Mouse (Mus musculus) lung, embryonic 14.5 days (tissue): ENCODE measurements at regions not wholly inside any gene's neighbourhood (a gene's known extent, or its start where the extent isn't known, plus 50 kb on each side); places are given as distances from the start of the nearest gene placed in this dataset.

Experiments
- ATAC-seq: fragments of 200-750 bp; cut with Nextera tagmentation; 2 replicates; pipeline ENCODE4 v1.8.0; 2017; ENCODE audit warnings: mild to moderate bottlenecking, moderate TSS enrichment, moderate library complexity; ENCODE audit not compliant: insufficient read depth
- DNase-seq: peaks from one replicate; pipeline ENCODE4 v3.0.0-alpha.2; 2015
- H3K27ac ChIP-seq: fragments of 300-500 bp; sonication (generic); 2 replicates; pipeline ENCODE4 v1.5.1; 2014; ENCODE audit warnings: low read depth, mild to moderate bottlenecking, moderate library complexity
- H3K27me3 ChIP-seq: fragments of 300-500 bp; sonication (generic); 2 replicates; pipeline ENCODE4 v1.6.1; 2014; ENCODE audit warnings: low read length, control low read depth; ENCODE audit not compliant: insufficient read depth
- H3K36me3 ChIP-seq: fragments of 300-500 bp; sonication (generic); 2 replicates; pipeline ENCODE4 v1.6.1; 2014; ENCODE audit warnings: control low read depth; ENCODE audit not compliant: insufficient read depth
- H3K4me1 ChIP-seq: fragments of 300-500 bp; sonication (generic); 2 replicates; pipeline ENCODE4 v1.6.1; 2014; ENCODE audit warnings: antibody characterized with exemption, control low read depth; ENCODE audit not compliant: insufficient read depth
- H3K4me2 ChIP-seq: fragments of 300-500 bp; sonication (generic); 2 replicates; pipeline ENCODE4 v1.6.1; 2014; ENCODE audit warnings: mild to moderate bottlenecking
- H3K4me3 ChIP-seq: fragments of 300-500 bp; sonication (generic); 2 replicates; pipeline ENCODE4 v1.5.1; 2014; ENCODE audit warnings: low read depth, low read length
- H3K9ac ChIP-seq: fragments of 300-500 bp; sonication (generic); 2 replicates; pipeline ENCODE4 v1.6.1; 2014
- H3K9me3 ChIP-seq: fragments of 300-500 bp; sonication (generic); 2 replicates; pipeline ENCODE4 v1.6.1; 2016; ENCODE audit warnings: low read depth, low read length, control low read depth
- CTCF ChIP-seq: IDR thresholded peaks from 2 replicates; pipeline ENCODE4 v1.5.1; 2016; ENCODE audit warnings: antibody characterized with exemption, low read depth
- WGBS: fragments of 180-500 bp; shearing (Covaris S2); extraction: QIAGEN DNeasy Blood & Tissue Kit; methylation state at CpG from one replicate; pipeline ENCODE4 v1.1.7; 2014; 5-methylcytosine and 5-hydroxymethylcytosine counted together

GRCm38 (mm10) chr13:72283701-72284100 is 320.2 kb upstream of the Irx1 start:
- Histone ChIP-seq H3K4me2 (no peak overlapping the region), H3K27me3 (no peaks in the 10 kb centered on the region), H3K4me3 (no peak overlapping the region), H3K36me3 (no peaks in the 10 kb centered on the region), H3K27ac (no peak overlapping the region), H3K9me3 (no peaks in the 10 kb centered on the region), H3K4me1 (no peaks in the 10 kb centered on the region), H3K9ac (no peak overlapping the region)
- ATAC-seq, result no peak
- TF ChIP-seq CTCF, result no peak
- WGBS, result 23% methylated on average over 1 of the region's 1 CpGs
- no peak for DNase-seq

- ATAC-seq (no peak), DNase-seq (no peak)
- WGBS, result 87% methylated on average over 4 of the region's 4 CpGs
Measured at GRCm38 (mm10) chr13:72286301-72286700, 322.8 kb upstream of the Irx1 start.

GRCm38 (mm10) chr13:72288381-72289092 is 325.0 kb upstream of the Irx1 start:
- no peaks in the 10 kb centered on the region for H3K36me3 ChIP-seq
- DNase-seq (no peak), ATAC-seq (no peak)
- 0 out of 2 replicates have a peak, but pooled peaks cover 2% of the 10 kb centered on the region for H3K27me3 ChIP-seq
- H3K4me3 ChIP-seq, result no peak overlapping the region
- H3K4me2 ChIP-seq, result no peak overlapping the region
- H3K27ac ChIP-seq, result no peak overlapping the region
- no peak for TF ChIP-seq CTCF
- H3K9ac ChIP-seq, result no peak overlapping the region
- WGBS, result 38% methylated on average over 13 of the region's 13 CpGs
- H3K4me1 ChIP-seq, result no peaks in the 10 kb centered on the region
- no peaks in the 10 kb centered on the region for H3K9me3 ChIP-seq

More at GRCm38 (mm10) chr13:72286301-72286700, 322.8 kb upstream of the Irx1 start:
- no peak overlapping the region for H3K4me2 ChIP-seq
- no peaks in the 10 kb centered on the region for H3K36me3 ChIP-seq
- H3K27me3 ChIP-seq, result 0 out of 2 replicates have a peak, but pooled peaks cover 2% of the 10 kb centered on the region
- no peaks in the 10 kb centered on the region for H3K4me1 ChIP-seq
- H3K27ac ChIP-seq, result no peak overlapping the region
- no peak overlapping the region for H3K9ac ChIP-seq
- no peak for TF ChIP-seq CTCF
- no peak overlapping the region for H3K4me3 ChIP-seq
- H3K9me3 ChIP-seq, result no peaks in the 10 kb centered on the region

- Histone ChIP-seq H3K27ac (no peak overlapping the region), H3K4me2 (no peak overlapping the region), H3K4me3 (no peak overlapping the region), H3K36me3 (no peaks in the 10 kb centered on the region), H3K9me3 (no peaks in the 10 kb centered on the region), H3K27me3 (0 out of 2 replicates have a peak, but pooled peaks cover 2% of the 10 kb centered on the region), H3K4me1 (no peaks in the 10 kb centered on the region), H3K9ac (no peak overlapping the region)
- 9% methylated on average over 10 of the region's 10 CpGs for WGBS
- no peak for DNase-seq
- ATAC-seq, result no peak
- peak; percentile 37 for TF ChIP-seq CTCF
Measured at GRCm38 (mm10) chr13:72289093-72289501, 325.6 kb upstream of the Irx1 start.

- no peak overlapping the region for H3K4me3 ChIP-seq
- peak overlapping the region; percentile 31; the same call in 1 of the 2 replicates for H3K4me2 ChIP-seq
- no peaks in the 10 kb centered on the region for H3K9me3 ChIP-seq
- peak; percentile 61 for DNase-seq
- no peaks in the 10 kb centered on the region for H3K36me3 ChIP-seq
- no peaks in the 10 kb centered on the region for H3K4me1 ChIP-seq
- ATAC-seq, result no peak
- no peak overlapping the region for H3K9ac ChIP-seq
- H3K27me3 ChIP-seq, result 0 out of 2 replicates have a peak, but pooled peaks cover 2% of the 10 kb centered on the region
- peak; percentile 47 for TF ChIP-seq CTCF
- 3% methylated on average over 14 of the region's 14 CpGs for WGBS
- no peak overlapping the region for H3K27ac ChIP-seq
Measured at GRCm38 (mm10) chr13:72292361-72292760, 328.8 kb upstream of the Irx1 start.

- Histone ChIP-seq H3K27ac (no peak overlapping the region), H3K9me3 (no peaks in the 10 kb centered on the region), H3K4me3 (no peak overlapping the region), H3K4me2 (no peak overlapping the region), H3K9ac (no peak overlapping the region), H3K36me3 (no peaks in the 10 kb centered on the region), H3K27me3 (0 out of 2 replicates have a peak, but pooled peaks cover 2% of the 10 kb centered on the region), H3K4me1 (no peaks in the 10 kb centered on the region)
- ATAC-seq (no peak), DNase-seq (no peak)
- no peak for TF ChIP-seq CTCF
- 23% methylated on average over 10 of the region's 10 CpGs for WGBS
Measured at GRCm38 (mm10) chr13:72293059-72293694, 329.7 kb upstream of the Irx1 start.

- Histone ChIP-seq H3K9me3 (no peaks in the 10 kb centered on the region), H3K4me1 (0 out of 2 replicates have a peak, but pooled peaks cover 6% of the 10 kb centered on the region), H3K4me3 (no peak overlapping the region), H3K36me3 (no peaks in the 10 kb centered on the region), H3K27ac (no peak overlapping the region), H3K4me2 (no peak overlapping the region), H3K27me3 (0 out of 2 replicates have a peak, but pooled peaks cover 3% of the 10 kb centered on the region), H3K9ac (no peak overlapping the region)
- no peak for ATAC-seq
- WGBS, result 59% methylated on average over 13 of the region's 13 CpGs
- no peak for TF ChIP-seq CTCF
- DNase-seq, result no peak
Measured at GRCm38 (mm10) chr13:72298264-72298870, 330.3 kb upstream of the Irx2 start.
